Mouse (Mus musculus) liver, embryonic 12.5 days (tissue): ENCODE results near the gene Pfn1. TPM values are rescaled to one million over a fixed set of nuclear protein-coding genes. Genes with fewer than 3 reads are reported as not detected.

Experiments
- ATAC-seq: fragments of 200-750 bp; cut with Nextera tagmentation; 2 replicates; pipeline ENCODE4 v1.8.0; 2017; ENCODE audit warnings: moderate number of reproducible peaks, mild to moderate bottlenecking, moderate library complexity
- H3K27ac ChIP-seq: fragments of 300-500 bp; sonication (generic); 2 replicates; pipeline ENCODE4 v1.5.1; 2016; ENCODE audit warnings: mild to moderate bottlenecking
- H3K27me3 ChIP-seq: fragments of 300-500 bp; sonication (generic); replicated peaks from 2 replicates; pipeline ENCODE4 v1.6.1; 2016; ENCODE audit warnings: mild to moderate bottlenecking, moderate library complexity
- H3K36me3 ChIP-seq: fragments of 300-500 bp; sonication (generic); 2 replicates; pipeline ENCODE4 v1.6.1; 2016; ENCODE audit warnings: mild to moderate bottlenecking, moderate library complexity
- H3K4me1 ChIP-seq: fragments of 300-500 bp; sonication (generic); 2 replicates; pipeline ENCODE4 v1.6.1; 2016
- H3K4me2 ChIP-seq: fragments of 300-500 bp; sonication (generic); 2 replicates; pipeline ENCODE4 v1.6.1; 2016; ENCODE audit warnings: mild to moderate bottlenecking, moderate library complexity
- H3K4me3 ChIP-seq: fragments of 300-500 bp; sonication (generic); 2 replicates; pipeline ENCODE4 v1.5.1; 2016; ENCODE audit warnings: mild to moderate bottlenecking, moderate library complexity
- H3K9ac ChIP-seq: fragments of 300-500 bp; sonication (generic); 2 replicates; pipeline ENCODE4 v1.6.1; 2016; ENCODE audit warnings: mild to moderate bottlenecking, moderate library complexity
- H3K9me3 ChIP-seq: fragments of 300-500 bp; sonication (generic); replicated peaks from 2 replicates; pipeline ENCODE4 v1.6.1; 2016; ENCODE audit warnings: mild to moderate bottlenecking, moderate library complexity
- WGBS: fragments of 180-500 bp; shearing (Covaris S2); methylation state at CpG from one replicate; pipeline ENCODE4 v1.1.7; 2016; ENCODE audit not compliant: insufficient replicate concordance; 5-methylcytosine and 5-hydroxymethylcytosine counted together
- polyA plus RNA-seq: library from polyadenylated mRNA; unstranded; fragments of >200 nt; fragmentation: Nextera tagmentation; extraction: Ambion mirVana; gene quantifications from 2 replicates; pipeline ENCODE4 v1.2.1, GENCODE M21; 2016

The Pfn1 gene
- polyA plus RNA-seq, 1 experiment from 2014 or later = 1,519 TPM

- Histone ChIP-seq H3K27me3 (0 out of 2 replicates have a peak, but pooled peaks cover 9% of the 10 kb centered on the region), H3K9ac (peak overlapping the region; percentile 99), H3K4me3 (peak overlapping the region; percentile 99), H3K27ac (peak overlapping the region; percentile 99), H3K9me3 (no peaks in the 10 kb centered on the region), H3K4me1 (peaks cover 76% of the 10 kb centered on the region), H3K4me2 (peak overlapping the region; percentile 93), H3K36me3 (peaks cover 47% of the 10 kb centered on the region)
- WGBS = 41% methylated on average over 12 of the region's 12 CpGs
- ATAC-seq = no peak
These were observed 2.2 kb downstream of the Pfn1 start for GRCm38 (mm10) chr11:70652029-70652883.

GRCm38 (mm10) chr11:70651391-70651790, 3.1 kb downstream of the Pfn1 start:
- WGBS = 41% methylated on average over 2 of the region's 2 CpGs

DNA sequence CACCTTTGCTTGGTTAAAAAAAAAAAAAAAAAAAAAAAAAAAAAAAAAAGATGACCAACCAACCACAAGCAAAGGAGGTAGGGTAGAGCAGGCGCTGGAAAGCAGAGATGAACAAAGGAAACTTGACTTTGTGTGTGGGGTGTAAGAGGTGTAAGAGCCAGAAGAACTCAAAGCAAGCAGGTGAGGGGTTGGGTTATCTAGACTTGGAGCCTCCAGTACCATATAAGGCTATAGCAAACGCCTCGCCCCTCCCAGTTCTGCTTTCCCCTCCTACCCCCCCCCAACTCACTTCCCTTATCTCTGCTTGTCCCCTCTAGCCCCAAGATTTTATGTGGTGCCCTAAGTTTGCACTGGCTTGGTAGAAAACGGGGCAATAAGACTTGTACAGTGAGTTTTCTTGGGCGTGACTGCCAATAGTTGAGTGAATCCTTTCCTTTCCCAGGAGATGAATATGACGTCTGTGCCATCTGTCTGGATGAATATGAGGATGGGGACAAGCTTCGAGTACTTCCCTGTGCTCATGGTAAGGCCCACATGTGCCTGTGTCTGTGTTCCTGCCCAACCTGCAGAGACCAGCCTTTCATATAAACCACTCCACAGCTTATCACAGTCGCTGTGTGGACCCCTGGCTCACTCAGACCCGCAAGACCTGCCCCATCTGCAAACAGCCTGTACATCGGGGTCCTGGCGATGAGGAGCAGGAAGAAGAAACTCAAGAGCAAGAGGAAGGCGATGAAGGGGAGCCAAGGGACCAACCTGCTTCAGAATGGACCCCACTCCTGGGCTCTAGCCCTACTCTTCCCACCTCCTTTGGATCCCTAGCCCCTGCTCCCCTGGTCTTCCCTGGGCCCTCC, 3.9 kb downstream of the Pfn1 start:
- Histone ChIP-seq H3K27me3 (no peaks in the 10 kb centered on the region), H3K36me3 (peaks cover 49% of the 10 kb centered on the region), H3K4me3 (peak overlapping the region; percentile 74), H3K9me3 (no peaks in the 10 kb centered on the region), H3K4me1 (peaks cover 70% of the 10 kb centered on the region), H3K4me2 (peak overlapping the region; percentile 93), H3K27ac (peak overlapping the region; percentile 99), H3K9ac (peak overlapping the region; percentile 47)
- WGBS = 40% methylated on average over 12 of the region's 12 CpGs
- no peak for ATAC-seq

More at GRCm38 (mm10) chr11:70651391-70651790, 3.1 kb downstream of the Pfn1 start:
- H3K9me3 ChIP-seq = no peaks in the 10 kb centered on the region
- ATAC-seq = no peak
- 0 out of 2 replicates have a peak overlapping the region, but pooled peaks have one; percentile 47 for H3K9ac ChIP-seq
- peaks cover 47% of the 10 kb centered on the region for H3K36me3 ChIP-seq
- peak overlapping the region; percentile 29 for H3K4me3 ChIP-seq
- peak overlapping the region; percentile 93 for H3K4me2 ChIP-seq
- H3K27ac ChIP-seq = peak overlapping the region; percentile 99
- 0 out of 2 replicates have a peak, but pooled peaks cover 3% of the 10 kb centered on the region for H3K27me3 ChIP-seq
- peaks cover 70% of the 10 kb centered on the region for H3K4me1 ChIP-seq

- Histone ChIP-seq H3K9ac (peak overlapping the region; percentile 88), H3K27me3 (no peaks in the 10 kb centered on the region), H3K36me3 (peaks cover 62% of the 10 kb centered on the region), H3K4me1 (peaks cover 78% of the 10 kb centered on the region), H3K4me3 (peak overlapping the region; percentile 74), H3K9me3 (no peaks in the 10 kb centered on the region), H3K4me2 (peak overlapping the region; percentile 93), H3K27ac (peak overlapping the region; percentile 99)
- WGBS = 75% methylated on average over 8 of the region's 8 CpGs
- ATAC-seq = no peak
These were observed 5.2 kb downstream of the Pfn1 start for GRCm38 (mm10) chr11:70649185-70649734.

GRCm38 (mm10) chr11:70648512-70648911, 5.9 kb downstream of the Pfn1 start:
- H3K27me3 ChIP-seq = no peaks in the 10 kb centered on the region
- peaks cover 79% of the 10 kb centered on the region for H3K4me1 ChIP-seq
- no peaks in the 10 kb centered on the region for H3K9me3 ChIP-seq
- H3K27ac ChIP-seq = peak overlapping the region; percentile 99
- H3K9ac ChIP-seq = peak overlapping the region; percentile 88
- peak overlapping the region; percentile 74 for H3K4me3 ChIP-seq
- H3K36me3 ChIP-seq = peaks cover 67% of the 10 kb centered on the region
- 25% methylated on average over 4 of the region's 4 CpGs for WGBS
- peak; percentile 30 for ATAC-seq
- peak overlapping the region; percentile 93 for H3K4me2 ChIP-seq

- Histone ChIP-seq H3K4me1 (peaks cover 76% of the 10 kb centered on the region), H3K4me2 (peak overlapping the region; percentile 93), H3K27ac (peak overlapping the region; percentile 99), H3K9me3 (no peaks in the 10 kb centered on the region), H3K27me3 (no peaks in the 10 kb centered on the region), H3K9ac (peak overlapping the region; percentile 88), H3K4me3 (peak overlapping the region; percentile 74), H3K36me3 (peaks cover 71% of the 10 kb centered on the region)
- WGBS = 2% methylated on average over 28 of the region's 28 CpGs
- ATAC-seq = peak; percentile 40
These were observed 6.6 kb downstream of the Pfn1 start for GRCm38 (mm10) chr11:70647716-70648420.

GRCm38 (mm10) chr11:70646691-70647650, 7.5 kb downstream of the Pfn1 start, which contains the start of the genes Rnf167 and Slc25a11:
TSS of gene Rnf167 (plus strand) at chr11:70647235.
TSS of gene Slc25a11 (minus strand) at chr11:70647479.
- H3K4me3 ChIP-seq = peak within 1 kb of the TSS; percentile 74
- H3K9ac ChIP-seq = peak within 1 kb of the TSS; percentile 88
- WGBS = under 1% methylated on average over 63 of the region's 63 CpGs
- H3K36me3 ChIP-seq = peaks cover 64% of the 10 kb centered on the region
- no peaks in the 10 kb centered on the region for H3K27me3 ChIP-seq
- ATAC-seq = peak; percentile 81
- H3K9me3 ChIP-seq = no peaks in the 10 kb centered on the region
- peak within 1 kb of the TSS; percentile 99 for H3K27ac ChIP-seq
- peak within 1 kb of the TSS; percentile 96 for H3K4me2 ChIP-seq
- H3K4me1 ChIP-seq = peaks cover 67% of the 10 kb centered on the region

DNA sequence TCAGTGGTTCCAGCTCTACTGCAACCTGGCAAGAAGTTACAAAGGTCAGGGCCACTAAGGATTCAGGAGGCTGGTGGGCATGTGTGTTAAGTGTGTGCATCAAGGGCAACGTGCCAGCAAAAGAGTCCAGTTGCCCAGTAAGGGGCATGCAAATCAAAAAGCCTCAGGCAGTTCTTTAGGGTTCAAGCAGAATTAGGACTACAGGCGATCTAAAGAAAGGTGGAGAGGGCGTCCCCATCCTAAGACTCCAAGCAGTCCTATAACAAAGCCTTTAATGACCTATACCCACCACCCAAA, 8.2 kb downstream of the Pfn1 start:
- no peak for ATAC-seq
- H3K36me3 ChIP-seq = peaks cover 56% of the 10 kb centered on the region
- peaks cover 64% of the 10 kb centered on the region for H3K4me1 ChIP-seq
- 21% methylated on average over 3 of the region's 3 CpGs for WGBS
- H3K9me3 ChIP-seq = no peaks in the 10 kb centered on the region
- peak overlapping the region; percentile 87 for H3K9ac ChIP-seq
- H3K4me2 ChIP-seq = peak overlapping the region; percentile 96
- H3K27ac ChIP-seq = peak overlapping the region; percentile 99
- no peaks in the 10 kb centered on the region for H3K27me3 ChIP-seq
- H3K4me3 ChIP-seq = peak overlapping the region; percentile 74

DNA sequence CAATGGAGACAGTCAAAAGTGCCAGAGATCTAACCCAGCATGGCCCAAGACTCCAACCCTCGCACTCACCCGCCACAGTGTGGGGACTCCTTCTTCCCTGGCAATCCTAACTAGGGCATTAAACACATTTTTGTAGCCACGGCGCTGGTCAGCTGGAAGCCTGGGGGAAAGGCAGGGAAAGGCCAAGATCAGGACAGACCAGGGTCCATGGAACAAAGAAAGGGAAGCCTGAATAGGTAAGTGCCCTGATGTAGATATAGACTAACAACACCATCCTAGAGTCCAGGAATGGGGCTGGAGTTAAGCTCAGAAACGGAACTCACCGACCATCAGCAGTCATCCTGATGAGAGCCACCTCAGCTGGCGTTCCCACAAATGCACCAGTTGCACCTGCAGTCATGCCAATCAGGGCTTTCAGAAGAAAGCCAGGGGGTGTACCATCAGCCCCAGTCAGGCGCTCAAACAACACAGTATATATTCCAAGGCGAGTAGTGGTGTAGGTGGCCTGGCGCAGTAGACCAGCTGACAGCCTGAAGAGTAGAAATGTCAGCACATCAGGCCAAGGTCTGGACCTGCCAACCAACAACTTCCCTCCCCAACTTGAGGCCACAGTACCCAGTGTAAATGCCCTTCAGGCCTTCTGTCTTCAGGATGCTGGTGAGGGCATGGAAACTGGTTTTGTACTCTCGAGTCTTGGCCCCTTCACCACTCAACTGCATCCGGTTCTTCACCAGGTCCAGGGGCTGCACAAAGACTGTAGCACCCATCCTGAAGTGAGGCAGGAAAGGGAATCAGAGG, 8.8 kb downstream of the Pfn1 start:
- no peaks in the 10 kb centered on the region for H3K9me3 ChIP-seq
- peak overlapping the region; percentile 87 for H3K9ac ChIP-seq
- H3K27ac ChIP-seq = peak overlapping the region; percentile 99
- 78% methylated on average over 12 of the region's 12 CpGs for WGBS
- peaks cover 51% of the 10 kb centered on the region for H3K36me3 ChIP-seq
- H3K27me3 ChIP-seq = no peaks in the 10 kb centered on the region
- no peak for ATAC-seq
- H3K4me1 ChIP-seq = peaks cover 64% of the 10 kb centered on the region
- peak overlapping the region; percentile 74 for H3K4me3 ChIP-seq
- H3K4me2 ChIP-seq = peak overlapping the region; percentile 96
